Mouse (Mus musculus): Measurements from ENCODE around the gene Zfp142. TPM values are rescaled to one million over a fixed set of nuclear protein-coding genes. Genes with fewer than 3 reads are reported as not detected.

Zfp142 gene
- total and polyA plus RNA-seq, 2 experiments = 2.0 to 4.7 TPM

DNA sequence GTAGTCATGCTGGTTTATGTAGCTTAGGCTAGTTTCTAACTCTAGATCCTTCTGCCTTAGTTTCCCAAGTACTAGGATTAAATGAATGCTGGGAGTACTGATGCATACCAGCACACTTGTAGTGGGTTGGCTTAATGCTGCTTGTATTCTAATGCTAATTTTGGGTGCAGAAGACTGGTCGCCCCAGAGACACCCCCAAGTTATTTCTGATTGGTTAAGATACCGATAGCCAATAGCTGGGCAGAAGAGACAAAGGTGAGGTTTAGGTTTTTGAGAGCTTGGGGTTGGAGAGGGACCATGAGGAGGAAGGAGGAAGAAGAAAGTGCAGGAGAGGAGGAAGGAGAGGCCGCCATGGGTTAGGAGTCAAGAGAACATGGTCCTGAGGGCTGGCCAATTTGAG lies 5.4 kb downstream of the Zfp142 start:
- no peaks in the 10 kb centered on the region; the same call in 1 of the 2 replicates for H3K79me2 ChIP-seq (ENCODE audit: control insufficient read depth, insufficient read depth, low read length)
- H3K9ac ChIP-seq (ENCODE audit: low read depth, low read length) = no peak overlapping the region
- no peak overlapping the region for H3K4me3 ChIP-seq (ENCODE audit: insufficient read depth, low read depth, low read length)
- H3K27me3 ChIP-seq (ENCODE audit: control insufficient read depth, insufficient read depth, low read length) = no peaks in the 10 kb centered on the region
- TF ChIP-seq POLR2A (IDR thresholded peaks at IDR 0.05; ENCODE audit: extremely low read depth, insufficient read depth, low read length) (no peak), CTCF (IDR thresholded peaks at IDR 0.05; ENCODE audit: low read depth, low read length) (no peak)
- H3K36me3 ChIP-seq (ENCODE audit: control insufficient read depth, insufficient read depth, low read length) = peaks cover 24% of the 10 kb centered on the region
- no peak overlapping the region for H3K27ac ChIP-seq (replicated peaks; ENCODE audit: insufficient read depth, low read depth, low read length)
- no peaks in the 10 kb centered on the region for H3K4me1 ChIP-seq (ENCODE audit: control insufficient read depth, insufficient read depth, low read length)
- 91% methylated on average over 3 of the region's 3 CpGs for WGBS
- DNase-seq (ENCODE audit: extremely low read depth, low read depth, low spot score) = no peak

DNA sequence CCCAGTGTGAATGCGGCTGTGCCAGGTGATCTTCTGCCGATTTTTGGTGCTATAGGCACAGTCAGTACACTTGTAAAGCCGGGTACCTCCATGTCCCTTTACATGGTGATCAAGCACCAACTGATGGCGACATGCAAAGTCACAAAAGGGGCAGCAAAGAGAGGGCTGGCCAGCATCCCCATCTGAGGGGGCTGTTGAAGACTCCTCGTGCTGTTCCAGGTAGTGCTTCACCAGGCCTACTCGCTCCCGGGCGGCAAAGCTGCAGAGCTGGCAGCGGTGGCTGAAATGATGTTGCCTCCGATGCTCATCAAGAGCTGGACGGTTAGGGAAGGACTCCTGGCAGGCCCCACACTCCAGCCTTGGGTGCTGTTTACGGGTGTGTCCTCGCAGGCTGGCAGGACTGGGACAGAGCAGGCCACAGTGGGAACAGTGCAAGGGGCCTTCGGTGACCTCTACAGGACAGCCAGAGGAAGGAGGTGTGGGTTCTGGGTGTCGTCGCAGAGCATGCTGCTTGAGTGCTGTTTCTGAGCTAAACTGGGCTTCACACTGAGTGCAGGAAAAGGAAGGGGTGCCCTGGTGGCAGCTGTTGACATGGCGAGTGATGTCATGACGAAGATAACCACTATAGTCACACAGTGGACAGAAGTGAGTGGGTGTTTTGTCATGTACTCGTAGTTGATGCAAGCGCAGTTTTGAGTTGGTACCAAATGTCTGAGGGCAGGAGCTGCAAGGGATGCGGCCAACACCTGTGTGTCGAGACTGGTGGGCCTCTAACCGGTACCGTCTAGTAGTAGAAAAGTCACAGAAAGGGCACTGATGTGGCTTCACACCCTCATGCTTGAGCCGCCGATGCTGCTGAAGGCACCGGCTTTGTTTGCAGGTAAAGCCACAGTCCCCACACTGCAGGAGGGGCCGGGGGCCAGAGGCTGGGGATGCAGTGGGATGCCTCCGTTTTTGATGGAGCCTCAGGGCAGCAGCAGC lies 18.0 kb downstream of the Zfp142 start:
- Histone ChIP-seq H3K27me3 (ENCODE audit: control insufficient read depth, insufficient read depth, low read length) (no peaks in the 10 kb centered on the region), H3K4me3 (ENCODE audit: insufficient read depth, low read depth, low read length) (no peak overlapping the region), H3K9ac (ENCODE audit: low read depth, low read length) (no peak overlapping the region), H3K27ac (replicated peaks; ENCODE audit: insufficient read depth, low read depth, low read length) (no peak overlapping the region), H3K4me1 (ENCODE audit: control insufficient read depth, insufficient read depth, low read length) (no peaks in the 10 kb centered on the region), H3K79me2 (ENCODE audit: control insufficient read depth, insufficient read depth, low read length) (peaks cover 2% of the 10 kb centered on the region; the same call in 1 of the 2 replicates), H3K36me3 (ENCODE audit: control insufficient read depth, insufficient read depth, low read length) (peaks cover 49% of the 10 kb centered on the region)
- WGBS = 92% methylated on average over 29 of the region's 29 CpGs
- no peak for DNase-seq (ENCODE audit: extremely low read depth, low read depth, low spot score)
- TF ChIP-seq CTCF (IDR thresholded peaks at IDR 0.05; ENCODE audit: low read depth, low read length) (0 out of 2 replicates have a peak, but pooled peaks have one; percentile 7), POLR2A (IDR thresholded peaks at IDR 0.05; ENCODE audit: extremely low read depth, insufficient read depth, low read length) (no peak)

- H3K36me3 ChIP-seq (ENCODE audit: control insufficient read depth, insufficient read depth, low read length) = peaks cover 20% of the 10 kb centered on the region
- no peak overlapping the region for H3K4me3 ChIP-seq (ENCODE audit: insufficient read depth, low read depth, low read length)
- TF ChIP-seq POLR2A (IDR thresholded peaks at IDR 0.05; ENCODE audit: extremely low read depth, insufficient read depth, low read length) (no peak), CTCF (IDR thresholded peaks at IDR 0.05; ENCODE audit: low read depth, low read length) (no peak)
- H3K79me2 ChIP-seq (ENCODE audit: control insufficient read depth, insufficient read depth, low read length) = no peaks in the 10 kb centered on the region
- no peak for DNase-seq (ENCODE audit: extremely low read depth, low read depth, low spot score)
- H3K27me3 ChIP-seq (ENCODE audit: control insufficient read depth, insufficient read depth, low read length) = no peaks in the 10 kb centered on the region
- no peak overlapping the region for H3K27ac ChIP-seq (replicated peaks; ENCODE audit: insufficient read depth, low read depth, low read length)
- H3K4me1 ChIP-seq (ENCODE audit: control insufficient read depth, insufficient read depth, low read length) = no peaks in the 10 kb centered on the region
- 95% methylated on average over 6 of the region's 6 CpGs for WGBS
- no peak overlapping the region for H3K9ac ChIP-seq (ENCODE audit: low read depth, low read length)
These were observed 22.2 kb downstream of the Zfp142 start for GRCm38 (mm10) chr1:74565834-74566233.

DNA sequence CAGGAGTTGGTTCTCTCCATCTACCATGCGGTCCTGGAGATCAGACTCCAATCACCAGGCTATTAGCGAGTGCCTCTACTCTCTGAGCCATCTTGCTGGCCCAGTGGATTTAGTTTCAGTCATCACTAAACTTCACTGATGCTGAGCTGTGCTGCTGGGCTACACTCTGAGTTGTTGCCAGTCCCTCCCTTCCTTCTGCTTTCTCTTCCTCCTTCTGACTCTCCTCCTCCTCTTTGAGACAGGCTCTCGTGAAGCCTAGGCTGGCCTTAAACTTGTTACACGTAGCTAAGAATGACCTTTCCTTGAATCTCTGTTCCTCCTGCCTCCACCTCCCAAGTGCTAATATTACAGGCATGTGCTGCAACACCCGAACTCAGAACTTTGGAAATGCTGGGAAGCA lies 29.0 kb downstream of the Zfp142 start:
- 84% methylated on average over 5 of the region's 5 CpGs for WGBS
- no peak for DNase-seq (ENCODE audit: extremely low read depth, low read depth, low spot score)
- Histone ChIP-seq H3K4me3 (ENCODE audit: insufficient read depth, low read depth, low read length) (no peak overlapping the region), H3K4me1 (ENCODE audit: control insufficient read depth, insufficient read depth, low read length) (no peaks in the 10 kb centered on the region), H3K36me3 (ENCODE audit: control insufficient read depth, insufficient read depth, low read length) (no peaks in the 10 kb centered on the region), H3K9ac (ENCODE audit: low read depth, low read length) (no peak overlapping the region), H3K27ac (replicated peaks; ENCODE audit: insufficient read depth, low read depth, low read length) (no peak overlapping the region), H3K79me2 (ENCODE audit: control insufficient read depth, insufficient read depth, low read length) (no peaks in the 10 kb centered on the region), H3K27me3 (ENCODE audit: control insufficient read depth, insufficient read depth, low read length) (no peaks in the 10 kb centered on the region)
- TF ChIP-seq CTCF (IDR thresholded peaks at IDR 0.05; ENCODE audit: low read depth, low read length) (no peak), POLR2A (IDR thresholded peaks at IDR 0.05; ENCODE audit: extremely low read depth, insufficient read depth, low read length) (no peak)

GRCm38 (mm10) chr1:74544184-74544583 lies 43.9 kb downstream of the Zfp142 start, which contains the start of gene Usp37:
Usp37 (minus strand) TSS chr1:74544284.
- TF ChIP-seq POLR2A (IDR thresholded peaks at IDR 0.05; ENCODE audit: extremely low read depth, insufficient read depth, low read length) (no peak), CTCF (IDR thresholded peaks at IDR 0.05; ENCODE audit: low read depth, low read length) (no peak)
- H3K27ac ChIP-seq (replicated peaks; ENCODE audit: insufficient read depth, low read depth, low read length) = no peak within 1 kb of the TSS
- no peak within 1 kb of the TSS for H3K4me3 ChIP-seq (ENCODE audit: insufficient read depth, low read depth, low read length)
- H3K27me3 ChIP-seq (ENCODE audit: control insufficient read depth, insufficient read depth, low read length) = no peaks in the 10 kb centered on the region
- no peak within 1 kb of the TSS for H3K9ac ChIP-seq (ENCODE audit: low read depth, low read length)
- DNase-seq (ENCODE audit: extremely low read depth, low read depth, low spot score) = no peak
- no peaks in the 10 kb centered on the region for H3K4me1 ChIP-seq (ENCODE audit: control insufficient read depth, insufficient read depth, low read length)
- whole genome bisulfite sequencing = 88% methylated on average over 4 of the region's 4 CpGs
- H3K36me3 ChIP-seq (ENCODE audit: control insufficient read depth, insufficient read depth, low read length) = no peaks in the 10 kb centered on the region
- no peaks in the 10 kb centered on the region for H3K79me2 ChIP-seq (ENCODE audit: control insufficient read depth, insufficient read depth, low read length)

Measured in liver, adult 2 months (tissue).